Mouse (Mus musculus) adrenal gland, adult 18-20 months (tissue): ENCODE data around the gene Zfp955a. TPM values are rescaled to one million over a fixed set of nuclear protein-coding genes. Genes with fewer than 3 reads are reported as not detected.
"Not testable (repeated sequence)": the region's sequence is repeated elsewhere in the genome, so short reads cannot be mapped to it uniquely, and the experiment has no call there.

ENCODE experiments used
- DNase-seq, 2 experiments: peaks; one replicate each; pipeline ENCODE4 v3.0.0; 2021 to 2022; ENCODE audit warnings: low spot score in 2 of 2
- long read RNA-seq, 2 experiments: library from polyadenylated mRNA; stranded (forward); transcript quantifications; one replicate each; pipeline ENCODE4 v2.0.0; 2021
- total RNA-seq, 2 experiments: library from RNA; stranded (reverse); gene quantifications; 1 replicate in 1 of 2; 2 replicates in 1 of 2; pipeline ENCODE4 v1.2.3; 2021

Gene Zfp955a
- 1 to 10 TPM; 5.8 to 8.6 TPM for total RNA-seq
- long read RNA-seq, experiment 1, transcript Zfp955a-201 (4 exons, 3,544 nt) = major isoform, 6 of 6 reads
- long read RNA-seq, experiment 1, partial matches to known transcripts = 0 of 6 reads
- long read RNA-seq, experiment 1, other reads (novel, unspliced or antisense) = 0 of 6 reads
- long read RNA-seq, experiment 2, transcript Zfp955a-201 (4 exons, 3,544 nt) = major isoform, 12 of 13 reads
- long read RNA-seq, experiment 2, partial matches to known transcripts = 0 of 13 reads
- long read RNA-seq, experiment 2, other reads (novel, unspliced or antisense) = 1 of 13 reads

- not testable (repeated sequence) for DNase-seq
Measured at GRCm38 (mm10) chr17:33254530-33255318, at the start of gene Zfp955a. Zfp955a (minus strand) TSS chr17:33255145.

GRCm38 (mm10) chr17:33289876-33290149, 34.9 kb upstream of the Zfp955a start:
- DNase-seq = not testable (repeated sequence)

- DNase-seq = not testable (repeated sequence)
Measured at GRCm38 (mm10) chr17:33289039-33289875, 34.3 kb upstream of the Zfp955a start, which contains the start of gene Zfp955b. Zfp955b (plus strand) TSS chr17:33289544.

- no peak for DNase-seq
Measured at GRCm38 (mm10) chr17:33268907-33269306, 14.0 kb upstream of the Zfp955a start.

GRCm38 (mm10) chr17:33264376-33264775, 9.4 kb upstream of the Zfp955a start, which contains the start of gene Olfr63:
Olfr63 (plus strand) TSS chr17:33264676.
- DNase-seq = no peak

- DNase-seq = not testable (repeated sequence)
Measured at GRCm38 (mm10) chr17:33255319-33255657, 343 bp upstream of the Zfp955a start.

- not testable (repeated sequence) for DNase-seq
Measured at GRCm38 (mm10) chr17:33236646-33237045, 18.3 kb downstream of the Zfp955a start.

GRCm38 (mm10) chr17:33221590-33221989, 33.4 kb downstream of the Zfp955a start, which contains the start of gene Olfr1564:
Olfr1564 (minus strand) TSS chr17:33221690.
- no peak for DNase-seq

GRCm38 (mm10) chr17:33191002-33191401, 63.9 kb downstream of the Zfp955a start, which contains the start of gene Olfr239:
Olfr239 (plus strand) TSS chr17:33191302.
- not testable (repeated sequence) for DNase-seq

Other genes with a start within 250 kb of the Zfp955a start
- gene Zfp763, start 221.7 kb downstream of the Zfp955a start, total RNA-seq = 1 to 10 TPM; 5.2 to 6.4 TPM
- not detected for gene 4921501E09Rik, start 187.1 kb downstream of the Zfp955a start, total RNA-seq
- gene Zfp563, start 165.8 kb downstream of the Zfp955a start, total RNA-seq = 10 to 100 TPM in 1 of 2 experiments, 1 to 10 TPM in 1; 7.2 to 10.8 TPM
- not detected for gene Morc2b, start 115.5 kb downstream of the Zfp955a start, total RNA-seq
- gene Olfr55, start 86.7 kb downstream of the Zfp955a start, total RNA-seq = not detected
- gene Olfr239, start 63.8 kb downstream of the Zfp955a start, total RNA-seq = not detected
- gene Olfr1564, start 33.5 kb downstream of the Zfp955a start, total RNA-seq = not detected
- gene Olfr63, start 9.5 kb upstream of the Zfp955a start, total RNA-seq = under 1 TPM in 1 of 2 experiments, not detected in 1; 0.03 TPM
- 10 to 100 TPM in 1 of 2 experiments, 1 to 10 TPM in 1; 8.3 to 10.6 TPM for gene Zfp955b, start 34.4 kb upstream of the Zfp955a start, total RNA-seq
- 1 to 10 TPM; 6.1 to 7.2 TPM for gene Zfp81, start 103.7 kb upstream of the Zfp955a start, total RNA-seq
- gene Zfp101, start 139.5 kb upstream of the Zfp955a start, total RNA-seq = 1 to 10 TPM; 5.4 to 5.8 TPM
- not detected for gene Actl9, start 177.8 kb upstream of the Zfp955a start, total RNA-seq